In genomic region chr14:11417857-11418256, GRCm38 (mm10) we compare ENCODE assay signal across 17 mouse cellular contexts.
A peak's percentile ranks its signal among the peaks of the same experiment; 100 is the strongest.
DNase-seq lines count a peak whose midpoint lies in the region; ATAC-seq lines count a peak whose summit lies in the region.
"Had no signal": no experiment of that assay in that cellular context is flagged by ENCODE, and none has a peak within 500 bp of the region (broad histone marks: within the 10 kb centered on the region; RNA-seq: fewer than 3 reads in every experiment).

No protein-coding gene starts in this region.

- ATAC-seq in embryonic facial prominence, embryonic 12.5 days (ENCODE audit: insufficient number of reproducible peaks, insufficient read depth, low FRiP score, low TSS enrichment): 0 out of 2 replicates have a peak, but pooled peaks have one; percentile 60
- peak; percentile 32; the same call in 1 of the 2 replicates for ATAC-seq in hindbrain, embryonic 12.5 days (ENCODE audit: low FRiP score)
- no peak for ATAC-seq in hindbrain, embryonic 13.5 days (ENCODE audit: low FRiP score)
- peak; percentile 20; the same call in 1 of the 2 replicates for ATAC-seq in midbrain, embryonic 14.5 days (ENCODE audit: low FRiP score, low TSS enrichment)
- ATAC-seq in midbrain, embryonic 11.5 days (ENCODE audit: low FRiP score): no peak
- ATAC-seq in embryonic facial prominence, embryonic 15.5 days (ENCODE audit: insufficient number of reproducible peaks, low FRiP score, low TSS enrichment, low read depth): 0 out of 2 replicates have a peak, but pooled peaks have one; percentile 24
- ATAC-seq: CD4-positive, CD25-positive, alpha-beta regulatory T cell, adult 4 months; forebrain, embryonic 13.5 days; forebrain, postnatal 0 days had no signal

- no peak overlapping the region for H3K4me2 ChIP-seq in embryonic facial prominence, embryonic 12.5 days (replicated peaks)
- no peak overlapping the region for H3K4me2 ChIP-seq in hindbrain, embryonic 12.5 days (replicated peaks)
- no peak overlapping the region for H3K4me2 ChIP-seq in hindbrain, embryonic 13.5 days
- H3K4me2 ChIP-seq in midbrain, embryonic 14.5 days (ENCODE audit: low read length): no peak overlapping the region
- H3K4me2 ChIP-seq in midbrain, embryonic 11.5 days: no peak overlapping the region
- H3K4me2 ChIP-seq in embryonic facial prominence, embryonic 15.5 days (replicated peaks): no peak overlapping the region
- H3K4me2 ChIP-seq: forebrain, embryonic 13.5 days; heart, embryonic 15.5 days had no signal

- DNase-seq in embryonic facial prominence, embryonic 10.5 days (ENCODE audit: low spot score): no peak
- no peak for DNase-seq in midbrain, embryonic 14.5 days
- DNase-seq in midbrain, embryonic 11.5 days (ENCODE audit: low spot score, missing footprints): no peak
- DNase-seq: adrenal gland, postnatal 25 days; B cell, adult 2 months; cerebellum, adult 2 months; forebrain, postnatal 0 days; gastrocnemius, postnatal 14 days; heart, postnatal 14 days had no signal

- H3K9me3 ChIP-seq in embryonic facial prominence, embryonic 12.5 days: no peaks in the 10 kb centered on the region
- H3K9me3 ChIP-seq in embryonic facial prominence, embryonic 10.5 days: no peaks in the 10 kb centered on the region
- H3K9me3 ChIP-seq in hindbrain, embryonic 12.5 days (replicated peaks): no peaks in the 10 kb centered on the region
- no peaks in the 10 kb centered on the region for H3K9me3 ChIP-seq in hindbrain, embryonic 13.5 days
- H3K9me3 ChIP-seq in midbrain, embryonic 14.5 days (ENCODE audit: control insufficient read depth, low read length): no peaks in the 10 kb centered on the region
- no peaks in the 10 kb centered on the region for H3K9me3 ChIP-seq in midbrain, embryonic 11.5 days (ENCODE audit: control insufficient read depth, low read length)
- H3K9me3 ChIP-seq in embryonic facial prominence, embryonic 15.5 days (replicated peaks): no peaks in the 10 kb centered on the region
- H3K9me3 ChIP-seq: forebrain, embryonic 13.5 days; heart, embryonic 15.5 days had no signal

- no peaks in the 10 kb centered on the region for H3K27me3 ChIP-seq in embryonic facial prominence, embryonic 12.5 days
- H3K27me3 ChIP-seq in embryonic facial prominence, embryonic 10.5 days (replicated peaks; ENCODE audit: low read depth, poor library complexity, severe bottlenecking): no peaks in the 10 kb centered on the region
- H3K27me3 ChIP-seq in hindbrain, embryonic 12.5 days: no peaks in the 10 kb centered on the region
- no peaks in the 10 kb centered on the region for H3K27me3 ChIP-seq in hindbrain, embryonic 13.5 days
- no peaks in the 10 kb centered on the region for H3K27me3 ChIP-seq in midbrain, embryonic 14.5 days (ENCODE audit: control insufficient read depth, insufficient read depth, low read length)
- no peaks in the 10 kb centered on the region for H3K27me3 ChIP-seq in midbrain, embryonic 11.5 days (ENCODE audit: control insufficient read depth, insufficient read depth, low read length)
- no peaks in the 10 kb centered on the region for H3K27me3 ChIP-seq in embryonic facial prominence, embryonic 15.5 days
- H3K27me3 ChIP-seq: forebrain, embryonic 13.5 days; heart, embryonic 15.5 days had no signal

- H3K36me3 ChIP-seq in embryonic facial prominence, embryonic 12.5 days: no peaks in the 10 kb centered on the region
- H3K36me3 ChIP-seq in embryonic facial prominence, embryonic 10.5 days (replicated peaks): no peaks in the 10 kb centered on the region
- no peaks in the 10 kb centered on the region for H3K36me3 ChIP-seq in hindbrain, embryonic 12.5 days
- H3K36me3 ChIP-seq in hindbrain, embryonic 13.5 days: no peaks in the 10 kb centered on the region
- no peaks in the 10 kb centered on the region for H3K36me3 ChIP-seq in midbrain, embryonic 14.5 days (ENCODE audit: control insufficient read depth, insufficient read depth, low read length)
- H3K36me3 ChIP-seq in midbrain, embryonic 11.5 days (ENCODE audit: control insufficient read depth, insufficient read depth, low read length): no peaks in the 10 kb centered on the region
- no peaks in the 10 kb centered on the region for H3K36me3 ChIP-seq in embryonic facial prominence, embryonic 15.5 days
- H3K36me3 ChIP-seq: heart, embryonic 15.5 days had no signal

- no peaks in the 10 kb centered on the region for H3K4me1 ChIP-seq in embryonic facial prominence, embryonic 12.5 days
- H3K4me1 ChIP-seq in embryonic facial prominence, embryonic 10.5 days: peaks cover 6% of the 10 kb centered on the region; the same call in 1 of the 2 replicates
- no peaks in the 10 kb centered on the region for H3K4me1 ChIP-seq in hindbrain, embryonic 12.5 days
- H3K4me1 ChIP-seq in hindbrain, embryonic 13.5 days (replicated peaks): no peaks in the 10 kb centered on the region
- H3K4me1 ChIP-seq in midbrain, embryonic 14.5 days (ENCODE audit: control insufficient read depth, insufficient read depth, low read length): no peaks in the 10 kb centered on the region
- H3K4me1 ChIP-seq in midbrain, embryonic 11.5 days (ENCODE audit: control insufficient read depth, insufficient read depth, low read length): no peaks in the 10 kb centered on the region
- no peaks in the 10 kb centered on the region for H3K4me1 ChIP-seq in embryonic facial prominence, embryonic 15.5 days
- H3K4me1 ChIP-seq: forebrain, embryonic 13.5 days; heart, embryonic 15.5 days had no signal

- no peak overlapping the region for H3K27ac ChIP-seq in embryonic facial prominence, embryonic 12.5 days
- no peak overlapping the region for H3K27ac ChIP-seq in embryonic facial prominence, embryonic 10.5 days (replicated peaks)
- no peak overlapping the region for H3K27ac ChIP-seq in hindbrain, embryonic 12.5 days
- H3K27ac ChIP-seq in hindbrain, embryonic 13.5 days: no peak overlapping the region
- no peak overlapping the region for H3K27ac ChIP-seq in midbrain, embryonic 14.5 days (replicated peaks; ENCODE audit: low read depth, low read length)
- H3K27ac ChIP-seq in midbrain, embryonic 11.5 days (ENCODE audit: low read depth, low read length): no peak overlapping the region
- H3K27ac ChIP-seq in embryonic facial prominence, embryonic 15.5 days (replicated peaks): no peak overlapping the region
- H3K27ac ChIP-seq: forebrain, embryonic 13.5 days; heart, embryonic 15.5 days; hindbrain, postnatal 0 days had no signal

- no peak overlapping the region for H3K9ac ChIP-seq in embryonic facial prominence, embryonic 12.5 days
- no peak overlapping the region for H3K9ac ChIP-seq in hindbrain, embryonic 12.5 days
- H3K9ac ChIP-seq in hindbrain, embryonic 13.5 days: no peak overlapping the region
- H3K9ac ChIP-seq in midbrain, embryonic 14.5 days (replicated peaks; ENCODE audit: low read length): no peak overlapping the region
- H3K9ac ChIP-seq in midbrain, embryonic 11.5 days (ENCODE audit: low read length): no peak overlapping the region
- H3K9ac ChIP-seq in embryonic facial prominence, embryonic 15.5 days: no peak overlapping the region
- H3K9ac ChIP-seq: forebrain, embryonic 13.5 days; forebrain, postnatal 0 days; heart, embryonic 15.5 days had no signal

- WGBS in embryonic facial prominence, embryonic 12.5 days: 76% methylated on average over 3 of the region's 3 CpGs
- 89% methylated on average over 3 of the region's 3 CpGs for WGBS in embryonic facial prominence, embryonic 10.5 days
- WGBS in hindbrain, embryonic 12.5 days: 83% methylated on average over 3 of the region's 3 CpGs
- WGBS in hindbrain, embryonic 13.5 days: 88% methylated on average over 3 of the region's 3 CpGs
- 93% methylated on average over 3 of the region's 3 CpGs for WGBS in midbrain, embryonic 14.5 days
- WGBS in midbrain, embryonic 11.5 days: 97% methylated on average over 3 of the region's 3 CpGs
- 90% methylated on average over 3 of the region's 3 CpGs for WGBS in embryonic facial prominence, embryonic 15.5 days

- H3K4me3 ChIP-seq in embryonic facial prominence, embryonic 12.5 days: no peak overlapping the region
- H3K4me3 ChIP-seq in embryonic facial prominence, embryonic 10.5 days: no peak overlapping the region
- H3K4me3 ChIP-seq in hindbrain, embryonic 12.5 days: no peak overlapping the region
- no peak overlapping the region for H3K4me3 ChIP-seq in hindbrain, embryonic 13.5 days
- no peak overlapping the region for H3K4me3 ChIP-seq in midbrain, embryonic 14.5 days (replicated peaks; ENCODE audit: low read depth, low read length)
- H3K4me3 ChIP-seq in midbrain, embryonic 11.5 days (ENCODE audit: low read depth, low read length): no peak overlapping the region
- H3K4me3 ChIP-seq in embryonic facial prominence, embryonic 15.5 days (replicated peaks): no peak overlapping the region
- H3K4me3 ChIP-seq: forebrain, embryonic 13.5 days; heart, embryonic 15.5 days had no signal

Comparison
In these comparisons a context has a peak if more than half of its experiments do, and no peak if none do; other contexts are left out.
1. ATAC-seq: peak in embryonic facial prominence, embryonic 12.5 days (single experiment), hindbrain, embryonic 12.5 days (single experiment), midbrain, embryonic 14.5 days (single experiment) and embryonic facial prominence, embryonic 15.5 days (single experiment); none in hindbrain, embryonic 13.5 days (single experiment) and midbrain, embryonic 11.5 days (single experiment).